Mouse (Mus musculus) layer of hippocampus, adult 2 months (tissue): Measurements from ENCODE around the gene Igsf9. TPM values are rescaled to one million over a fixed set of nuclear protein-coding genes. Genes with fewer than 3 reads are reported as not detected.

ENCODE experiments used
- DNase-seq, 2 experiments: peaks; one replicate each; pipeline ENCODE4 v3.0.0; 2022; ENCODE audit warnings: low spot score in 2 of 2
- H3K27ac ChIP-seq: fragments of 200-600 bp; 2 replicates; pipeline ENCODE4 v1.8.1; 2022
- H3K4me3 ChIP-seq: fragments of 200-600 bp; 2 replicates; pipeline ENCODE4 v1.8.1; 2022; ENCODE audit warnings: mild to moderate bottlenecking
- CTCF ChIP-seq: fragments of 200-600 bp; conservative IDR thresholded peaks from 2 replicates; pipeline ENCODE4 v1.8.1; 2022; ENCODE audit warnings: antibody characterized with exemption, mild to moderate bottlenecking, moderate library complexity
- total RNA-seq, 2 experiments: library from RNA; stranded (reverse); gene quantifications; 2 replicates each; pipeline ENCODE4 v1.2.3; 2021

Gene Igsf9
- total RNA-seq, 2 experiments from 2014 or later = 5.7 to 9.2 TPM

GRCm38 (mm10) chr1:172535116-172535515 lies 53.5 kb downstream of the Igsf9 start:
- no peak for DNase-seq
- H3K4me3 ChIP-seq = no peak overlapping the region
- H3K27ac ChIP-seq = no peak overlapping the region
- TF ChIP-seq CTCF = no peak

- H3K27ac ChIP-seq = no peak overlapping the region
- no peak for TF ChIP-seq CTCF
- no peak overlapping the region for H3K4me3 ChIP-seq
- DNase-seq = no peak
Observed at GRCm38 (mm10) chr1:172539827-172540226, 58.2 kb downstream of the Igsf9 start.

GRCm38 (mm10) chr1:172540283-172540820 lies 58.8 kb downstream of the Igsf9 start:
- DNase-seq = no peak
- Histone ChIP-seq H3K27ac (no peak overlapping the region), H3K4me3 (no peak overlapping the region)
- no peak for TF ChIP-seq CTCF

GRCm38 (mm10) chr1:172546062-172546461 lies 64.5 kb downstream of the Igsf9 start:
- TF ChIP-seq CTCF = no peak
- DNase-seq = no peak
- H3K4me3 ChIP-seq = no peak overlapping the region
- H3K27ac ChIP-seq = no peak overlapping the region

Other genes starting within 250 kb of the Igsf9 start
- gene Atp1a4, start 223.4 kb upstream of the Igsf9 start, total RNA-seq = not detected
- 100 to 1,000 TPM; 255 to 257 TPM for gene Igsf8, start 220.1 kb upstream of the Igsf9 start, total RNA-seq
- gene Atp1a2, start 183.7 kb upstream of the Igsf9 start, total RNA-seq = 100 to 1,000 TPM; 585 to 600 TPM
- gene Kcnj9, start 152.5 kb upstream of the Igsf9 start, total RNA-seq = 10 to 100 TPM; 67.2 to 69.2 TPM
- gene Kcnj10, start 140.6 kb upstream of the Igsf9 start, total RNA-seq = 10 to 100 TPM; 83.2 to 91.6 TPM
- 1 to 10 TPM; 8.3 to 9.2 TPM for gene Pigm, start 105.2 kb upstream of the Igsf9 start, total RNA-seq
- gene Slamf9, start 6.4 kb upstream of the Igsf9 start, total RNA-seq = under 1 TPM in 1 of 2 experiments, not detected in 1; 0.38 TPM
- gene Tagln2, start 18.3 kb downstream of the Igsf9 start, total RNA-seq = 10 to 100 TPM in 1 of 2 experiments, 1 to 10 TPM in 1; 7.9 to 13.1 TPM
- 1 to 10 TPM; 4.2 to 4.8 TPM for gene Cfap45, start 39.0 kb downstream of the Igsf9 start, total RNA-seq
- under 1 TPM; 0.41 to 0.61 TPM for gene Vsig8, start 74.2 kb downstream of the Igsf9 start, total RNA-seq
- gene Slamf8, start 108.8 kb downstream of the Igsf9 start, total RNA-seq = not detected
- gene Fcrl6, start 120.8 kb downstream of the Igsf9 start, total RNA-seq = not detected
- 1 to 10 TPM; 6.6 to 7.5 TPM for gene Dusp23, start 151.2 kb downstream of the Igsf9 start, total RNA-seq
- not detected for gene Crp, start 216.3 kb downstream of the Igsf9 start, total RNA-seq